Mouse (Mus musculus) forebrain, embryonic 11.5 days (tissue): Measurements from ENCODE around the gene Snx9. TPM values are rescaled to one million over a fixed set of nuclear protein-coding genes. Genes with fewer than 3 reads are reported as not detected.

Experiments
- ATAC-seq: fragments of 200-750 bp; cut with Nextera tagmentation; replicated peaks from 2 replicates; pipeline ENCODE4 v1.8.0; 2017; ENCODE audit warnings: moderate TSS enrichment; ENCODE audit not compliant: low FRiP score
- DNase-seq: peaks from one replicate; pipeline ENCODE4 v3.0.0-alpha.2; 2017; ENCODE audit warnings: low spot score
- H3K27ac ChIP-seq: fragments of 300-500 bp; sonication (generic); 2 replicates; pipeline ENCODE4 v1.5.1; 2014; ENCODE audit warnings: low read depth, low read length
- H3K27me3 ChIP-seq: fragments of 300-500 bp; sonication (generic); 2 replicates; pipeline ENCODE4 v1.6.1; 2014; ENCODE audit warnings: mild to moderate bottlenecking, low read length, mixed read lengths; ENCODE audit not compliant: control insufficient read depth, insufficient read depth
- H3K36me3 ChIP-seq: fragments of 300-500 bp; sonication (generic); 2 replicates; pipeline ENCODE4 v1.6.1; 2014; ENCODE audit warnings: mild to moderate bottlenecking, low read length, moderate library complexity, mixed read lengths; ENCODE audit not compliant: control insufficient read depth, insufficient read depth
- H3K4me1 ChIP-seq: fragments of 300-500 bp; sonication (generic); replicated peaks from 2 replicates; pipeline ENCODE4 v1.6.1; 2014; ENCODE audit warnings: low read length, mixed read lengths; ENCODE audit not compliant: control insufficient read depth, insufficient read depth
- H3K4me2 ChIP-seq: fragments of 300-500 bp; sonication (generic); 2 replicates; pipeline ENCODE4 v1.6.1; 2014; ENCODE audit warnings: low read depth, mild to moderate bottlenecking, low read length, moderate library complexity, mixed read lengths; ENCODE audit not compliant: severe bottlenecking
- H3K4me3 ChIP-seq: fragments of 300-500 bp; sonication (generic); 2 replicates; pipeline ENCODE4 v1.5.1; 2014; ENCODE audit warnings: low read depth, low read length
- H3K9ac ChIP-seq: fragments of 300-500 bp; sonication (generic); 2 replicates; pipeline ENCODE4 v1.6.1; 2014; ENCODE audit warnings: low read length
- H3K9me3 ChIP-seq: fragments of 300-500 bp; sonication (generic); 2 replicates; pipeline ENCODE4 v1.6.1; 2016; ENCODE audit warnings: low read length, mixed read lengths; ENCODE audit not compliant: control insufficient read depth
- WGBS: fragments of 180-500 bp; shearing (Covaris S2); extraction: QIAGEN DNeasy Blood & Tissue Kit; methylation state at CpG from one replicate; pipeline ENCODE4 v1.1.7; 2014; 5-methylcytosine and 5-hydroxymethylcytosine counted together
- polyA plus RNA-seq: library from polyadenylated mRNA; unstranded; fragments of >200 nt; fragmentation: Nextera tagmentation; extraction: Ambion mirVana; gene quantifications from 2 replicates; pipeline ENCODE4 v1.2.1, GENCODE M21; 2014

Gene Snx9
- polyA plus RNA-seq, 1 experiment from 2014 or later, result 19.0 TPM

- WGBS, result 84% methylated on average over 10 of the region's 10 CpGs
- Histone ChIP-seq H3K36me3 (no peaks in the 10 kb centered on the region), H3K27me3 (no peaks in the 10 kb centered on the region), H3K4me1 (no peaks in the 10 kb centered on the region), H3K27ac (no peak overlapping the region), H3K4me3 (no peak overlapping the region), H3K9me3 (no peaks in the 10 kb centered on the region), H3K4me2 (no peak overlapping the region), H3K9ac (no peak overlapping the region)
- DNase-seq (no peak), ATAC-seq (no peak)
Observed at GRCm38 (mm10) chr17:5958636-5959035, 117.5 kb downstream of the Snx9 start.

- 77% methylated on average over 7 of the region's 7 CpGs for WGBS
- Histone ChIP-seq H3K36me3 (no peaks in the 10 kb centered on the region), H3K9me3 (no peaks in the 10 kb centered on the region), H3K27me3 (no peaks in the 10 kb centered on the region), H3K9ac (no peak overlapping the region), H3K27ac (no peak overlapping the region), H3K4me2 (no peak overlapping the region), H3K4me3 (no peak overlapping the region), H3K4me1 (no peaks in the 10 kb centered on the region)
- peak; percentile 47 for DNase-seq
- no peak for ATAC-seq
Observed at GRCm38 (mm10) chr17:5959096-5959495, 118.0 kb downstream of the Snx9 start.

- Histone ChIP-seq H3K4me1 (no peaks in the 10 kb centered on the region), H3K36me3 (no peaks in the 10 kb centered on the region), H3K4me3 (no peak overlapping the region), H3K9ac (no peak overlapping the region), H3K4me2 (no peak overlapping the region), H3K27ac (no peak overlapping the region), H3K9me3 (no peaks in the 10 kb centered on the region), H3K27me3 (no peaks in the 10 kb centered on the region)
- DNase-seq, result no peak
- WGBS, result 74% methylated on average over 9 of the region's 9 CpGs
- no peak for ATAC-seq
Observed at GRCm38 (mm10) chr17:5959802-5960201, 118.7 kb downstream of the Snx9 start.

DNA sequence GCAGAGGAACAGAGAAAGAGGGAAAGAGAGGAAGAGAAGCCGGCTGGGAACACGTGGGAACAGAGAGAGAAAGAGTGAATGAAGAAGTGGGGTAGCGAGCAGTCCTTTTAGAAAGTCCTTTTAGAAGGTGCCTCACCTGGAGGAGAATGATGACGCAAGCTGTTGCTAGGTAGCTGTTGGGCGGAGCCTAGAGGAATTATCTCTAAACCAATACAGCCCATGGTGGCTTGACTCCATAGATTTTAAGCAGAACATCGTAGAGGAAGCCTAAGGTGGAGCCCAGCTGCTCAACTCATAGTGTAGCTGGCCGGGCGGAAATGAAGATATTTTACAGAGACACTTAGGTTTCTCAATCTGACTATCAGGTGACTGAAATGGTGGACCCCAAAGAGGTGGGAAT lies 122.6 kb downstream of the Snx9 start:
- Histone ChIP-seq H3K9ac (no peak overlapping the region), H3K4me2 (no peak overlapping the region), H3K4me1 (no peaks in the 10 kb centered on the region), H3K4me3 (no peak overlapping the region), H3K27ac (no peak overlapping the region), H3K27me3 (no peaks in the 10 kb centered on the region), H3K9me3 (no peaks in the 10 kb centered on the region), H3K36me3 (no peaks in the 10 kb centered on the region)
- ATAC-seq, result no peak
- no peak for DNase-seq
- 94% methylated on average over 8 of the region's 8 CpGs for WGBS

DNA sequence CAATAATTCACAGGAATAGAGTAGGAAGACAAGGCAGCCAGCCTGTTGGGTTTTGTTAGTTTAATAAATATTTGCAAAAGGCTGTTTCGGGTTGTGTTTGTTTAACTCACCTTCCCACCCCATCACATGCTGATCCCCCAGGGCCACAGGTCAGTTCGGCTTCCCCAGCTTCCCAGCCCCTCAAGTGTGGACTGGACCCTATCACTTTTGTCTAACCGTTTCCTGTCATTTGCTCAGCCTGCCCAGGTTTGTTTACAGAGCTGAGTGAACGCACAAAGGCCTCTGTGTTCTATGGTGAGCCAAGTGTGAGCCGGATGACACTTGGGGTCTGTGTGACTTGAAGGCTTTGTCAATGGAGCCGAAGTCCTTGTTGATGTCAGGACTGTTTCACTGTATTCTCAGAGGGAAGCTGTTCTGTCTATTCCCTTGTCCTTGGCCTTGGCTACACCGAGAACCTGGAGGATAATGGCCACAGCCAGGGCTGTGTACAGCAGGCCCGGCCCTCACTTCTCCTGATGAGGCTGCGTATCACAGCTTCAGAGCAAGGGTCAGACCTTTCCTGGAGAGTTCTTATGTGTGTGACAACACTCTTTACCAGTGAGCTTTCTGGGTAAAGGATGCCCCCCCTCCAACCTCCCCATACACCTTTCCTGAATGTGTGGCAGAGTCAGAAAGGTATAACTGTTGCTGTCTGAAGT lies 124.1 kb downstream of the Snx9 start:
- WGBS, result 72% methylated on average over 9 of the region's 9 CpGs
- ATAC-seq, result no peak
- no peak overlapping the region for H3K9ac ChIP-seq
- DNase-seq, result no peak
- no peaks in the 10 kb centered on the region for H3K27me3 ChIP-seq
- H3K27ac ChIP-seq, result no peak overlapping the region
- no peak overlapping the region for H3K4me2 ChIP-seq
- H3K4me3 ChIP-seq, result no peak overlapping the region
- no peaks in the 10 kb centered on the region for H3K36me3 ChIP-seq
- no peaks in the 10 kb centered on the region for H3K9me3 ChIP-seq
- H3K4me1 ChIP-seq, result no peaks in the 10 kb centered on the region

- Histone ChIP-seq H3K27ac (no peak overlapping the region), H3K27me3 (no peaks in the 10 kb centered on the region), H3K4me3 (no peak overlapping the region), H3K36me3 (no peaks in the 10 kb centered on the region), H3K9me3 (no peaks in the 10 kb centered on the region), H3K9ac (no peak overlapping the region), H3K4me1 (no peaks in the 10 kb centered on the region), H3K4me2 (no peak overlapping the region)
- WGBS, result 81% methylated on average over 5 of the region's 5 CpGs
- DNase-seq (no peak), ATAC-seq (no peak)
Observed at GRCm38 (mm10) chr17:5966706-5967105, 125.6 kb downstream of the Snx9 start.

GRCm38 (mm10) chr17:5968562-5968961 lies 127.4 kb downstream of the Snx9 start:
- Histone ChIP-seq H3K9ac (no peak overlapping the region), H3K4me1 (no peaks in the 10 kb centered on the region)
- WGBS, result 71% methylated on average over 6 of the region's 6 CpGs

GRCm38 (mm10) chr17:5969246-5969645 lies 128.1 kb downstream of the Snx9 start:
- DNase-seq (no peak), ATAC-seq (no peak)
- H3K4me3 ChIP-seq, result no peak overlapping the region

More at GRCm38 (mm10) chr17:5968562-5968961, 127.4 kb downstream of the Snx9 start:
- no peak overlapping the region for H3K27ac ChIP-seq
- ATAC-seq (no peak), DNase-seq (no peak)
- no peaks in the 10 kb centered on the region for H3K27me3 ChIP-seq
- H3K4me2 ChIP-seq, result no peak overlapping the region
- H3K36me3 ChIP-seq, result no peaks in the 10 kb centered on the region
- no peaks in the 10 kb centered on the region for H3K9me3 ChIP-seq
- H3K4me3 ChIP-seq, result no peak overlapping the region

DNA sequence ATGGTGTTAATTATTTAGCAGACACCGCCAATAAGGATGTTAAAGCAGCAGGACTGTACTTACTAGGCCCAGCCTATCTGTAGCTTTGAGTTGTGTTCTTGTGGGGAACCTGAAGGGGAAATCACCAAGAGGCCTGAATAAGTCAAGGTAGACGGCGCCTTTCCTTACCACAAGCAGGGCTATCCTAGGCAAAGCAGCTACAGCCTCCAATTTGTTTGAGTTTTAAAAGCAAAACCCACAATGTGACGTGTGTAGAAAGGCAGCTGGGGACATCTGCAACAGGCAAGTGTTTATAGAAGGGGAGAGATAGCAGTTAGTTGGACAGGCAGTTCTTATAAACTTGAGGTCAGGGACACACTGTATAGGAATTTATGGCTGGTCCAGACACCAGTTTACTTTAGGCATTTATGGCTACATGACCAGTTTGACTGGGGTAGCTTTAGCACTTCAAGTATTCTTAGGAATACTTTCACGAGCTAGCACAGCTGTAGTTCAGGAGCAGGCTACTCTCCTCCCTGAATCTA lies 129.2 kb downstream of the Snx9 start:
- H3K27ac ChIP-seq, result no peak overlapping the region
- H3K4me3 ChIP-seq, result no peak overlapping the region
- no peaks in the 10 kb centered on the region for H3K36me3 ChIP-seq
- ATAC-seq (no peak), DNase-seq (no peak)
- H3K4me1 ChIP-seq, result no peaks in the 10 kb centered on the region
- WGBS, result 92% methylated on average over 5 of the region's 5 CpGs
- no peaks in the 10 kb centered on the region for H3K9me3 ChIP-seq
- no peaks in the 10 kb centered on the region for H3K27me3 ChIP-seq
- H3K9ac ChIP-seq, result no peak overlapping the region
- H3K4me2 ChIP-seq, result no peak overlapping the region

More at GRCm38 (mm10) chr17:5969246-5969645, 128.1 kb downstream of the Snx9 start:
- H3K27me3 ChIP-seq, result no peaks in the 10 kb centered on the region
- H3K9ac ChIP-seq, result no peak overlapping the region
- no peaks in the 10 kb centered on the region for H3K9me3 ChIP-seq
- no peak overlapping the region for H3K4me2 ChIP-seq
- H3K4me1 ChIP-seq, result no peaks in the 10 kb centered on the region
- no peaks in the 10 kb centered on the region for H3K36me3 ChIP-seq
- WGBS, result 80% methylated on average over 3 of the region's 3 CpGs
- H3K27ac ChIP-seq, result no peak overlapping the region
